ENCODE assay signal across 8 mouse cellular contexts in the genomic region with DNA sequence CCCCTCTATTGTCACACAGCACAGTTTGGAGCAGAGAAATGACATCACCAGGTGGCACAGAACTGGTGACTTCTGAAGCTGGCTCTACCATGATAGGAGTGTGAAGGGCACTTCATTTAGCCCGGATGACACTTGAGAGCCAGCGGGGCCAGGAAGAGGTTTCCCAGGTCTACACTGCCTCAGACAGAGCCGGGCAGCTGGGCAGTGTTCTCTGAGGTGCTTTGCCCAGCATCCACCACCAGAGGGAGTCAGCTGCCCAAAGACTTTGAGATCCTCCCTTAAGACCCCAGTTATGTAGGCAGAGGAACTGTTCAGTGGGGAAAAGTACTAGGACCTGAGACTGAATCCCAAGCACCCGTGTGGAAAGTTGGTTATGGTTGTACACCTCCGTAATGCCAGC. TPM values are rescaled to one million over a fixed set of nuclear protein-coding genes. Genes with fewer than 3 reads are reported as not detected.
DNase-seq lines count a peak whose midpoint lies in the region; TF ChIP-seq lines count a peak whose summit lies in the region.

No protein-coding gene starts in this region.

- peaks cover 6% of the 10 kb centered on the region for H3K4me1 ChIP-seq in midbrain, embryonic 10.5 days

- 0 out of 2 replicates have a peak, but pooled peaks cover 2% of the 10 kb centered on the region for H3K36me3 ChIP-seq in midbrain, embryonic 10.5 days

- peaks cover 3% of the 10 kb centered on the region; the same call in 1 of the 2 replicates for H3K9me3 ChIP-seq in midbrain, embryonic 10.5 days (replicated peaks)

- H3K4me3 ChIP-seq in midbrain, embryonic 10.5 days: no peak overlapping the region

- H3K27ac ChIP-seq in midbrain, embryonic 10.5 days (replicated peaks): no peak overlapping the region

- no peaks in the 10 kb centered on the region for H3K27me3 ChIP-seq in midbrain, embryonic 10.5 days (ENCODE audit: low read depth, poor library complexity, severe bottlenecking)

- WGBS in midbrain, embryonic 10.5 days: 26% methylated on average over 5 of the region's 5 CpGs

- no peak for TF ChIP-seq POLR2A in brain, embryonic 14.5 days (IDR thresholded peaks at IDR 0.05; ENCODE audit: borderline replicate concordance, extremely low read depth, insufficient read depth, insufficient read length, poor library complexity, severe bottlenecking)

- DNase-seq in gastrocnemius, adult 18-20 months (ENCODE audit: low spot score): peak; percentile 15
- no peak for DNase-seq in gastrocnemius, postnatal 25 days
- DNase-seq in brain, embryonic 14.5 days (ENCODE audit: low read depth): peak; percentile 87
- peak; percentile 8 for DNase-seq in fibroblast of lung, adult 2 months (ENCODE audit: low read depth)
- peak; percentile 53 for DNase-seq in induced T-regulatory cell, adult 2 months (ENCODE audit: low read depth)
- DNase-seq in left cerebral cortex, postnatal 25 days (ENCODE audit: low spot score in 2 of 2): peak; percentile 66 to 70
- DNase-seq in midbrain, embryonic 10.5 days (ENCODE audit: low spot score): peak; percentile 69
- peak; percentile 8 to 51 for DNase-seq in spleen, postnatal 10 days (ENCODE audit: low spot score in 2 of 2)

- TF ChIP-seq CTCF in brain, embryonic 14.5 days (IDR thresholded peaks at IDR 0.05; ENCODE audit: borderline replicate concordance, extremely low read depth, insufficient read depth, insufficient read length): peak; percentile 95

- intact Hi-C loops in left cerebral cortex, postnatal 25 days (cut with DNase I): loop anchor here (1.0 to 5.0 kb wide), 2 partner anchors 39 to 136 kb away; no protein-coding TSS in a partner anchor

RNA-seq across cellular contexts. Expression of gene Mmd2, which starts 27.1 kb away (rescaled TPM):
- total RNA-seq in gastrocnemius, adult 18-20 months (2021): not detected
- total RNA-seq in gastrocnemius, postnatal 25 days (2021): not detected
- 25.5 and 29.0 TPM in 2 replicates for polyA plus RNA-seq in brain, embryonic 14.5 days (2012; rRNA removed)
- 100 to 1,000 TPM; 110 to 118 TPM for total RNA-seq in left cerebral cortex, postnatal 25 days (2021)
- 4.8 and 7.3 TPM in 2 replicates for polyA plus RNA-seq in midbrain, embryonic 10.5 days (2016; fragmentation: Nextera tagmentation; extraction: Ambion mirVana)

RNA-seq across cellular contexts. Expression of gene Radil, which starts 30.6 kb away (rescaled TPM):
- total RNA-seq in gastrocnemius, adult 18-20 months (2021): 1 to 10 TPM; 1.5 TPM
- total RNA-seq in gastrocnemius, postnatal 25 days (2021): 1 to 10 TPM; 1.9 to 3.4 TPM
- polyA plus RNA-seq in brain, embryonic 14.5 days (2012; rRNA removed): 18.6 and 23.2 TPM in 2 replicates
- total RNA-seq in left cerebral cortex, postnatal 25 days (2021): 10 to 100 TPM; 18.1 to 21.0 TPM
- 4.9 and 6.1 TPM in 2 replicates for polyA plus RNA-seq in midbrain, embryonic 10.5 days (2016; fragmentation: Nextera tagmentation; extraction: Ambion mirVana)

RNA-seq across cellular contexts. Expression of gene Wipi2, which starts 46.0 kb away (rescaled TPM):
- 10 to 100 TPM; 30.3 to 32.8 TPM for total RNA-seq in gastrocnemius, adult 18-20 months (2021)
- 10 to 100 TPM; 28.6 to 28.8 TPM for total RNA-seq in gastrocnemius, postnatal 25 days (2021)
- 51.5 and 51.7 TPM in 2 replicates for polyA plus RNA-seq in brain, embryonic 14.5 days (2012; rRNA removed)
- total RNA-seq in left cerebral cortex, postnatal 25 days (2021): 10 to 100 TPM; 96.8 to 99.9 TPM
- polyA plus RNA-seq in midbrain, embryonic 10.5 days (2016; fragmentation: Nextera tagmentation; extraction: Ambion mirVana): 56.2 and 60.9 TPM in 2 replicates

RNA-seq across cellular contexts. Expression of gene Papolb, which starts 51.6 kb away (rescaled TPM):
- total RNA-seq in gastrocnemius, adult 18-20 months (2021): under 1 TPM in 1 of 2 experiments, not detected in 1; 0.19 TPM
- under 1 TPM; 0.08 to 0.19 TPM for total RNA-seq in gastrocnemius, postnatal 25 days (2021)
- polyA plus RNA-seq in brain, embryonic 14.5 days (2012; rRNA removed): 0.34 and 0.49 TPM in 2 replicates
- 1 to 10 TPM in 1 of 2 experiments, under 1 TPM in 1; 0.69 to 1.0 TPM for total RNA-seq in left cerebral cortex, postnatal 25 days (2021)
- 0.15 and 0.20 TPM in 2 replicates for polyA plus RNA-seq in midbrain, embryonic 10.5 days (2016; fragmentation: Nextera tagmentation; extraction: Ambion mirVana)

Comparison
In these comparisons a context has a peak if more than half of its experiments do, and no peak if none do; other contexts are left out.
1. RNA of gene Mmd2, which starts 27.1 kb away (total RNA-seq): 110 to 118 TPM in left cerebral cortex, postnatal 25 days; not detected in gastrocnemius, postnatal 25 days and not detected in gastrocnemius, adult 18-20 months; every median in the first group is over 100 times any median in the second.
2. RNA of gene Radil, which starts 30.6 kb away (total RNA-seq): 18.1 to 21.0 TPM in left cerebral cortex, postnatal 25 days; 1.9 to 3.4 TPM in gastrocnemius, postnatal 25 days and 1.5 TPM in gastrocnemius, adult 18-20 months; every median in the first group is over 4 times any median in the second.